Mouse (Mus musculus) limb, embryonic 12.5 days (tissue): ENCODE measurements around the gene Celf2. TPM values are rescaled to one million over a fixed set of nuclear protein-coding genes. Genes with fewer than 3 reads are reported as not detected.
A peak's percentile ranks its signal among the peaks of the same experiment; 100 is the strongest.

ENCODE experiments used
- ATAC-seq: fragments of 200-750 bp; cut with Nextera tagmentation; 2 replicates; pipeline ENCODE4 v1.8.0; 2017; ENCODE audit warnings: low read depth, moderate TSS enrichment; ENCODE audit not compliant: insufficient number of reproducible peaks, insufficient read depth, low FRiP score, low TSS enrichment
- H3K27ac ChIP-seq: fragments of 300-500 bp; sonication (generic); 2 replicates; pipeline ENCODE4 v1.5.1; 2016; ENCODE audit warnings: mild to moderate bottlenecking, moderate library complexity
- H3K27me3 ChIP-seq: fragments of 300-500 bp; sonication (generic); 2 replicates; pipeline ENCODE4 v1.6.1; 2016; ENCODE audit warnings: mild to moderate bottlenecking, moderate library complexity
- H3K36me3 ChIP-seq: fragments of 300-500 bp; sonication (generic); 2 replicates; pipeline ENCODE4 v1.6.1; 2016; ENCODE audit warnings: mild to moderate bottlenecking, moderate library complexity
- H3K4me1 ChIP-seq: fragments of 300-500 bp; sonication (generic); replicated peaks from 2 replicates; pipeline ENCODE4 v1.6.1; 2016
- H3K4me2 ChIP-seq: fragments of 300-500 bp; sonication (generic); 2 replicates; pipeline ENCODE4 v1.6.1; 2016; ENCODE audit warnings: mild to moderate bottlenecking, moderate library complexity
- H3K4me3 ChIP-seq: fragments of 300-500 bp; sonication (generic); replicated peaks from 2 replicates; pipeline ENCODE4 v1.5.1; 2016; ENCODE audit warnings: mild to moderate bottlenecking
- H3K9ac ChIP-seq: fragments of 300-500 bp; sonication (generic); replicated peaks from 2 replicates; pipeline ENCODE4 v1.6.1; 2016; ENCODE audit warnings: mild to moderate bottlenecking, moderate library complexity
- H3K9me3 ChIP-seq: fragments of 300-500 bp; sonication (generic); 2 replicates; pipeline ENCODE4 v1.6.1; 2016; ENCODE audit warnings: mild to moderate bottlenecking, moderate library complexity
- WGBS: fragments of 180-500 bp; shearing (Covaris S2); methylation state at CpG from one replicate; pipeline ENCODE4 v1.1.7; 2016; 5-methylcytosine and 5-hydroxymethylcytosine counted together
- polyA plus RNA-seq: library from polyadenylated mRNA; unstranded; fragments of >200 nt; fragmentation: Nextera tagmentation; extraction: Ambion mirVana; gene quantifications from 2 replicates; pipeline ENCODE4 v1.2.1, GENCODE M21; 2016

The Celf2 gene
- polyA plus RNA-seq, 1 experiment from 2014 or later, result 35.6 TPM

DNA sequence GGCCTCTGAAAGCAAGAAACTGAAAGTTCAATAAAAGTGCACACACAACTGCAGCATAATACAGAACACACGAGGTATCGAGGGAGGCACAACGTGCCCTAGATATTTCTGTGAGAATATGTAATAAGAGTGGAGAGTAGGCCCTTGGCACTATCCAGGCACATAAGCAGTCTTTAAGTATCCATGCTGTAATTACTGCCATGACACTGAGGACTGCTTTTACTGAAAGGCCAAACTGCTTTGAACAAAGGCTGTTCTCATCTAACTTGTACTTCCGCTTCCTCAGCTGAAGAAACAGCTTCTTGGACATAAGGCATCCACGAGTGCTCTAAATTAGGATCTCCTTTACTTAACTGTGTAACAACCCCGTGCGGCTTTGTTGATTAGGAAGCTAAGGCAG is 803.9 kb downstream of the Celf2 start:
- H3K4me3 ChIP-seq, result no peak overlapping the region
- no peak overlapping the region for H3K4me2 ChIP-seq
- no peaks in the 10 kb centered on the region for H3K9me3 ChIP-seq
- H3K27me3 ChIP-seq, result no peaks in the 10 kb centered on the region; the same call in 1 of the 2 replicates
- H3K36me3 ChIP-seq, result no peaks in the 10 kb centered on the region
- ATAC-seq, result no peak
- no peak overlapping the region for H3K9ac ChIP-seq
- WGBS, result 63% methylated on average over 7 of the region's 7 CpGs
- H3K4me1 ChIP-seq, result peaks cover 20% of the 10 kb centered on the region
- H3K27ac ChIP-seq, result no peak overlapping the region

GRCm38 (mm10) chr2:6704804-6705203 is 804.6 kb downstream of the Celf2 start:
- 93% methylated on average over 1 of the region's 1 CpGs for WGBS
- H3K4me1 ChIP-seq, result peaks cover 20% of the 10 kb centered on the region
- no peak overlapping the region for H3K9ac ChIP-seq
- H3K36me3 ChIP-seq, result no peaks in the 10 kb centered on the region
- no peaks in the 10 kb centered on the region; the same call in 1 of the 2 replicates for H3K27me3 ChIP-seq
- ATAC-seq, result no peak
- H3K4me2 ChIP-seq, result no peak overlapping the region
- no peaks in the 10 kb centered on the region for H3K9me3 ChIP-seq
- H3K27ac ChIP-seq, result no peak overlapping the region
- no peak overlapping the region for H3K4me3 ChIP-seq

DNA sequence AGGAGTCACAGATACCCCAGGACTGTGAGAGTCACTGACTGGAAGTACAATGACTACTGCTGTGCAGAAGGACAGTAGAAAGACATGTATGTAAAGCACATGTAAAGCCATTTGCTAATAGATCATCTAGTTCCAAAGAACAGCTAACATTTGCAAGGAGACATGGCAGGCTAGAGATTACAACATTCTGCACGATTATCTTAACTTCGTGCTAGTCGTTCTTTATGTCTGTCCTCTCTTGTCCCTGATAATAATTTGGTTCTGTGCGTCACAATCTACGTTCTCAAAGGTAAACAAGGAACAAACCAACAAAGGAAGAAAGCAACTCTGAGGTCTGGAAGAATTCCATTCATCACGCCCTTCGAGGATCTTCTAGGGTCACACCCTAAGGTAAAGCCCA is 805.0 kb downstream of the Celf2 start:
- Histone ChIP-seq H3K27me3 (no peaks in the 10 kb centered on the region; the same call in 1 of the 2 replicates), H3K4me3 (no peak overlapping the region), H3K9ac (no peak overlapping the region), H3K4me1 (peaks cover 20% of the 10 kb centered on the region), H3K36me3 (no peaks in the 10 kb centered on the region), H3K9me3 (no peaks in the 10 kb centered on the region), H3K27ac (no peak overlapping the region), H3K4me2 (no peak overlapping the region)
- 89% methylated on average over 7 of the region's 7 CpGs for WGBS
- ATAC-seq, result no peak

GRCm38 (mm10) chr2:6696326-6696725 is 813.0 kb downstream of the Celf2 start:
- H3K4me1 ChIP-seq, result no peaks in the 10 kb centered on the region
- H3K27me3 ChIP-seq, result no peaks in the 10 kb centered on the region
- no peaks in the 10 kb centered on the region for H3K36me3 ChIP-seq
- H3K9me3 ChIP-seq, result no peaks in the 10 kb centered on the region
- H3K4me2 ChIP-seq, result no peak overlapping the region
- H3K27ac ChIP-seq, result no peak overlapping the region
- ATAC-seq, result no peak
- H3K4me3 ChIP-seq, result no peak overlapping the region
- H3K9ac ChIP-seq, result no peak overlapping the region
- 86% methylated on average over 1 of the region's 1 CpGs for WGBS

DNA sequence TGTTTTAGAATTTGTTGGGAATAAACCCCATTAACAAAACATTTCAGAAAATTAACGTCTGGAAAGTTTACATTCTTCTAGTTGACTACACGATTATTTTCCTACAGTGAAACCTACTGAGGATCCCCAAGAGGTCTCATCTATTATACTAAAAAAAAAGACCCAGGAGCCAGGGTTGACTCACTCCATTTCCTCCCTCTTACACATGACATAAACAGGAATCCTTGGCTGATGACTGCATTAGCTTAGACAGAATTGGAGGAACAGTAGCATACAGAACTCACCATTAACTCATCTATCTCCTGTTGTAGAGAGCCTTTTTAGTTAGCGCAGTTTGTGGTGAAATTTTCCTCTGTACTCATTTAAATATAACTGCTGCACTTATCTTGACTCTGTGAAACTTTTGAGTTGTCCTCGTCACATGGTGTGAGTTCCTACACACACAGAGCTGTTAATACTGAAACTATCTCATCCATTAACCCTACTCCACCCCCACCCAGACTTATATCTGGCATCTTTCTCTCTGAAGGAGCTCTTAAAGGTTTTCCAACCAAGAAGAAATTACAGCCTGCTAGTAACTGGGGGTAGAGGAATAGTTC is 813.9 kb downstream of the Celf2 start:
- 78% methylated on average over 4 of the region's 4 CpGs for WGBS
- H3K9ac ChIP-seq, result no peak overlapping the region
- H3K36me3 ChIP-seq, result no peaks in the 10 kb centered on the region
- H3K4me1 ChIP-seq, result no peaks in the 10 kb centered on the region
- no peaks in the 10 kb centered on the region for H3K9me3 ChIP-seq
- no peak overlapping the region for H3K4me2 ChIP-seq
- no peak overlapping the region for H3K4me3 ChIP-seq
- ATAC-seq, result no peak
- H3K27ac ChIP-seq, result no peak overlapping the region
- no peaks in the 10 kb centered on the region for H3K27me3 ChIP-seq

DNA sequence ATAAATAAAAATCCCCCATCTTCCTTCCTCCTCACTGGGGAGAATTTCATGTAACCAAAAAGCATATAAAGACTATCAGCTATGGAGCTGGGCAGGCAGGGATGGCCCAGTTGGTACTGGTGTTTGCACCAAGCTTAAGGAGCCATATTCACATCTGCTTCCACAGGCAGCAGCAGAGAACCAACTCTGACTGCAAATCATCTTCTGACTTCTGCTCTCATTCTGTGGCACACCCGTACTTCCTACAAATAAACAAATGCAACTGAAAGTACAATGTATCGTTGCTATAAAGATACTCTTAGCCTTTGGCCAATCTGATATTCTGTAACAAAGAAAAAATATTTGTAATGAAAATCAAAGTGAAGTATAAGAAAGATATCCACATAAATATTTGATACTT is 819.7 kb downstream of the Celf2 start:
- Histone ChIP-seq H3K27me3 (no peaks in the 10 kb centered on the region), H3K4me1 (no peaks in the 10 kb centered on the region), H3K9ac (no peak overlapping the region), H3K36me3 (no peaks in the 10 kb centered on the region), H3K4me3 (no peak overlapping the region), H3K27ac (no peak overlapping the region), H3K4me2 (no peak overlapping the region), H3K9me3 (no peaks in the 10 kb centered on the region)
- ATAC-seq, result no peak
- 94% methylated on average over 2 of the region's 2 CpGs for WGBS

- no peak for ATAC-seq
- no peaks in the 10 kb centered on the region for H3K4me1 ChIP-seq
- H3K9ac ChIP-seq, result no peak overlapping the region
- no peak overlapping the region for H3K4me2 ChIP-seq
- H3K9me3 ChIP-seq, result no peaks in the 10 kb centered on the region
- H3K36me3 ChIP-seq, result no peaks in the 10 kb centered on the region
- no peaks in the 10 kb centered on the region for H3K27me3 ChIP-seq
- WGBS, result 89% methylated on average over 1 of the region's 1 CpGs
- H3K27ac ChIP-seq, result no peak overlapping the region
- H3K4me3 ChIP-seq, result no peak overlapping the region
Measured at GRCm38 (mm10) chr2:6678231-6678630, 831.1 kb downstream of the Celf2 start.

GRCm38 (mm10) chr2:6677457-6677856 is 831.9 kb downstream of the Celf2 start:
- H3K36me3 ChIP-seq, result no peaks in the 10 kb centered on the region
- H3K27ac ChIP-seq, result no peak overlapping the region
- no peak overlapping the region for H3K4me3 ChIP-seq
- ATAC-seq, result no peak
- no peaks in the 10 kb centered on the region for H3K27me3 ChIP-seq
- H3K4me1 ChIP-seq, result no peaks in the 10 kb centered on the region
- H3K9me3 ChIP-seq, result no peaks in the 10 kb centered on the region
- no peak overlapping the region for H3K4me2 ChIP-seq
- no peak overlapping the region for H3K9ac ChIP-seq

DNA sequence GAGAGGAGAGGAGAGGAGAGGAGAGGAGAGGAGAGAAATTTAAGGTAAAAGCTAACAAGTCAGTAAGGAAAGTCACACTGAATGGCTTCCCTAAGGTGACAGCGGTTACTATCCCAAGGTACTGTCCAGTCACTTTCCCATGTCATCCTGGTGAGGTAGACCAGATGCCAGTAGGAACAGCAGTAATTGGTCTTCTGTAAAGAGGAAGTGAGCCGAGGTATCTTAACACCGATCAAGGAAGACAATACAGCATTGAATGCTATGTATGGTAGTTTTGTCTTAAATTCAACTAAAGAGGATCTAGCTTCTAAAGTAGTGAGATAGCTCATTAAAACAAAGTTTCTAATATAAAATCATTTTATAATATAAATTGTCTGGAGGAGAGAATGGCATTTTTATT is 835.0 kb downstream of the Celf2 start:
- no peaks in the 10 kb centered on the region for H3K9me3 ChIP-seq
- WGBS, result 89% methylated on average over 3 of the region's 3 CpGs
- no peak overlapping the region for H3K9ac ChIP-seq
- H3K4me3 ChIP-seq, result no peak overlapping the region
- no peak overlapping the region for H3K27ac ChIP-seq
- no peaks in the 10 kb centered on the region for H3K4me1 ChIP-seq
- no peak for ATAC-seq
- no peaks in the 10 kb centered on the region for H3K36me3 ChIP-seq
- no peaks in the 10 kb centered on the region for H3K27me3 ChIP-seq
- H3K4me2 ChIP-seq, result no peak overlapping the region

DNA sequence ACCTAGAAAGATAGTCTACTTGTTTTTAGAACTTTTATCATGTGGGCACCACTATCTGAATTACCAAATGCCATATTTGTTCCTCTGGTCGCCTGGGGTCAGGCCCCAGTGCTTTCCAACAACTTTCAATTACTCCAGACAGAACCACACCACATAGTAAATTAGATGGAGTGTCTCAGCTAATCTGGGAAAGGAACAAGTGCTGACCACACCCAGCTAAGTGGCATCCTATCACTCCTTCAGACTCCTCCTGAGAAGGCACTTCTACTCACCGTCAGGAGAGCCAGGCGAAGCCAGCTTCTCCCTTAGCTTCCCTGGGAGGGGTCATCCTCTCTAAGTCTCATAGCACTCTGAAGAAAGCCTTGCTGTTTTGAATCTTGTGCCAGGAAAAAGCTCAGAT is 835.9 kb downstream of the Celf2 start:
- Histone ChIP-seq H3K4me2 (no peak overlapping the region), H3K4me3 (no peak overlapping the region), H3K27me3 (no peaks in the 10 kb centered on the region), H3K9me3 (no peaks in the 10 kb centered on the region), H3K36me3 (no peaks in the 10 kb centered on the region), H3K4me1 (no peaks in the 10 kb centered on the region), H3K9ac (no peak overlapping the region), H3K27ac (no peak overlapping the region)
- no peak for ATAC-seq
- WGBS, result 86% methylated on average over 3 of the region's 3 CpGs

GRCm38 (mm10) chr2:6667611-6668010 is 841.8 kb downstream of the Celf2 start:
- Histone ChIP-seq H3K27me3 (no peaks in the 10 kb centered on the region), H3K4me3 (no peak overlapping the region), H3K4me1 (no peaks in the 10 kb centered on the region), H3K9ac (no peak overlapping the region), H3K9me3 (no peaks in the 10 kb centered on the region), H3K36me3 (no peaks in the 10 kb centered on the region), H3K4me2 (no peak overlapping the region), H3K27ac (no peak overlapping the region)
- peak; percentile 66; the same call in 1 of the 2 replicates for ATAC-seq
- 55% methylated on average over 4 of the region's 4 CpGs for WGBS

GRCm38 (mm10) chr2:6659834-6660233 is 849.5 kb downstream of the Celf2 start:
- no peaks in the 10 kb centered on the region for H3K36me3 ChIP-seq
- no peaks in the 10 kb centered on the region for H3K27me3 ChIP-seq
- 83% methylated on average over 4 of the region's 4 CpGs for WGBS
- no peak overlapping the region for H3K9ac ChIP-seq
- no peak overlapping the region for H3K27ac ChIP-seq
- H3K4me1 ChIP-seq, result no peaks in the 10 kb centered on the region; the same call in 1 of the 2 replicates
- no peak for ATAC-seq
- no peak overlapping the region for H3K4me3 ChIP-seq
- H3K9me3 ChIP-seq, result no peaks in the 10 kb centered on the region
- no peak overlapping the region for H3K4me2 ChIP-seq
